9 mouse cellular contexts compared by ENCODE assay signal in the genomic region with DNA sequence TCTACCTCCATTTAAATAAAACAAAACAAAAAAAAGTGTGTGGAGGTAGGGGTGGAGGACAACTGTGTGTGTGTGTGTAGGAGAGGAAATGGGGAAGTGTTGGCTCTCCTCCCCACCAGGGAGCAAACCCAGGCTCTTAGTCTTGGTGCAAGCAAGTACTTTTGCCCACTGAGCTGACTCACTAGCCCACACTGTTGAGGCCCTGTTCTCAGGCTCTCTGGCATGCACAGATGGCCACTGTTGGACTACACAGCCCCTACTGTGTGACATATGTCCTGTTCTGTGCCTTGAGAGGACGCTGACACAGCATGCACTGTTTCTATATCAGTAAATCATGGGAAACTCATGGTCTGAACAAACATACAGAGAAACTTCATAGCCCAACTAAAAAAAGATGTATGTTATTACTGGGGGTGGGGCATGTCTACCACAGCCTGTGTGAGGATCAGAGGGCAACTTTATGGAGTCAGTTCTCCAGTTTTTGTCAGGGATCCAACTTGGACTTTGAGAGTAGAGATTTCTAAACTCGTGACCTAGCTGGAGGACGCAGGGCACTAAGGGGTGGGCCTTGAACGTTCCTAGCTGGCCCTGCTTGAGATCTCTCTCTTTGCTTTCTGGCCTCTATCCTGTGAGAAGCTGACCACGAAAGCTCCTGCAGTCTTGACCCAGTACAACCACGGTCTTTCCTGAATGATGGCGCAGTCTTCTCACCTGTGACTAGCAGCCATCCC. TPM values are rescaled to one million over a fixed set of nuclear protein-coding genes. Genes with fewer than 3 reads are reported as not detected.
DNase-seq lines count a peak whose midpoint lies in the region; ATAC-seq lines count a peak whose summit lies in the region.
"Had no signal": no experiment of that assay in that cellular context is flagged by ENCODE, and none has a peak within 500 bp of the region (broad histone marks: within the 10 kb centered on the region; RNA-seq: fewer than 3 reads in every experiment).

No protein-coding gene starts in this region.

- 72% methylated on average over 7 of the region's 7 CpGs for WGBS in limb, embryonic 15.5 days
- WGBS in limb, embryonic 10.5 days = 92% methylated on average over 7 of the region's 7 CpGs
- WGBS in intestine, embryonic 14.5 days = 83% methylated on average over 7 of the region's 7 CpGs
- 69% methylated on average over 7 of the region's 7 CpGs for WGBS in macrophage (ENCODE audit: missing documents)

- no peak for DNase-seq in limb, embryonic 10.5 days (ENCODE audit: low spot score)
- DNase-seq in cerebellum, adult 18-20 months = peak; percentile 81
- DNase-seq in intestine, embryonic 14.5 days (ENCODE audit: low spot score) = no peak
- no peak for DNase-seq in embryo, embryonic 9.5 days (ENCODE audit: extremely low spot score)
- no peak for DNase-seq in gastrocnemius, adult 18-20 months (ENCODE audit: low spot score)
- DNase-seq: thymus, postnatal 4 days had no signal

- H3K27ac ChIP-seq in limb, embryonic 15.5 days = peak overlapping the region; percentile 43; the same call in 1 of the 2 replicates
- H3K27ac ChIP-seq in limb, embryonic 10.5 days = no peak overlapping the region
- 0 out of 2 replicates have a peak overlapping the region, but pooled peaks have one; percentile 18 for H3K27ac ChIP-seq in intestine, embryonic 14.5 days (ENCODE audit: low read depth)
- peak overlapping the region; percentile 1; the same call in 1 of the 2 replicates for H3K27ac ChIP-seq in macrophage
- H3K27ac ChIP-seq: neural tube, embryonic 12.5 days had no signal

- H3K4me3 ChIP-seq in limb, embryonic 15.5 days = no peak overlapping the region
- no peak overlapping the region for H3K4me3 ChIP-seq in limb, embryonic 10.5 days
- H3K4me3 ChIP-seq in intestine, embryonic 14.5 days (ENCODE audit: low read depth, low read length) = no peak overlapping the region
- H3K4me3 ChIP-seq in macrophage (ENCODE audit: inconsistent target) = no peak overlapping the region
- H3K4me3 ChIP-seq: neural tube, embryonic 12.5 days had no signal

- no peak overlapping the region for H3K4me2 ChIP-seq in limb, embryonic 15.5 days
- no peak overlapping the region for H3K4me2 ChIP-seq in intestine, embryonic 14.5 days (ENCODE audit: low read length)
- H3K4me2 ChIP-seq: neural tube, embryonic 12.5 days had no signal

- H3K9me3 ChIP-seq in limb, embryonic 15.5 days = no peaks in the 10 kb centered on the region
- no peaks in the 10 kb centered on the region for H3K9me3 ChIP-seq in limb, embryonic 10.5 days (replicated peaks)
- H3K9me3 ChIP-seq in intestine, embryonic 14.5 days (ENCODE audit: control insufficient read depth, low read length) = no peaks in the 10 kb centered on the region
- H3K9me3 ChIP-seq: neural tube, embryonic 12.5 days had no signal

- ATAC-seq in limb, embryonic 15.5 days (ENCODE audit: insufficient number of reproducible peaks, low FRiP score, low TSS enrichment, low read depth) = no peak
- no peak for ATAC-seq in intestine, embryonic 14.5 days (replicated peaks; ENCODE audit: low FRiP score, low TSS enrichment, low read depth)

- peaks cover 85% of the 10 kb centered on the region for H3K36me3 ChIP-seq in limb, embryonic 15.5 days
- peaks cover 85% of the 10 kb centered on the region for H3K36me3 ChIP-seq in limb, embryonic 10.5 days
- peaks cover 74% of the 10 kb centered on the region for H3K36me3 ChIP-seq in intestine, embryonic 14.5 days (ENCODE audit: control insufficient read depth, insufficient read depth, low read length)
- peaks cover 34% of the 10 kb centered on the region for H3K36me3 ChIP-seq in macrophage (ENCODE audit: inconsistent target)

- H3K79me2 ChIP-seq in macrophage (ENCODE audit: inconsistent target) = no peaks in the 10 kb centered on the region

- H3K27me3 ChIP-seq in limb, embryonic 15.5 days = no peaks in the 10 kb centered on the region
- H3K27me3 ChIP-seq in limb, embryonic 10.5 days (ENCODE audit: low read depth, poor library complexity, severe bottlenecking) = no peaks in the 10 kb centered on the region
- H3K27me3 ChIP-seq in intestine, embryonic 14.5 days (replicated peaks; ENCODE audit: control insufficient read depth, insufficient read depth, low read length) = no peaks in the 10 kb centered on the region
- H3K27me3 ChIP-seq: neural tube, embryonic 12.5 days had no signal

- peaks cover 12% of the 10 kb centered on the region; the same call in 1 of the 2 replicates for H3K4me1 ChIP-seq in limb, embryonic 15.5 days
- no peaks in the 10 kb centered on the region for H3K4me1 ChIP-seq in limb, embryonic 10.5 days
- H3K4me1 ChIP-seq in intestine, embryonic 14.5 days (replicated peaks; ENCODE audit: control insufficient read depth, insufficient read depth, low read length) = no peaks in the 10 kb centered on the region
- H3K4me1 ChIP-seq: neural tube, embryonic 12.5 days had no signal

- H3K9ac ChIP-seq in limb, embryonic 15.5 days = no peak overlapping the region
- no peak overlapping the region for H3K9ac ChIP-seq in intestine, embryonic 14.5 days (ENCODE audit: low read length)
- H3K9ac ChIP-seq: neural tube, embryonic 12.5 days had no signal

RNA-seq across cellular contexts. Expression of a gene that starts 10.9 kb away (rescaled TPM):
- 19.1 and 40.8 TPM in 2 replicates for polyA plus RNA-seq in limb, embryonic 15.5 days (2015; fragmentation: Nextera tagmentation; extraction: Ambion mirVana)
- polyA plus RNA-seq in limb, embryonic 10.5 days (2016; fragmentation: Nextera tagmentation; extraction: Ambion mirVana) = 13.7 and 13.8 TPM in 2 replicates
- polyA plus RNA-seq in intestine, embryonic 14.5 days (2014; fragmentation: Nextera tagmentation; extraction: Ambion mirVana) = 24.1 and 26.0 TPM in 2 replicates
- 1 to 10 TPM in 1 of 26 experiments, under 1 TPM in 3, not detected in 22; 0.15 to 2.2 (median 0.19) TPM for total RNA-seq in macrophage (2018; cell fraction: chromatin; rRNA removed)
- total RNA-seq in macrophage (2018; cell fraction: cytosol; rRNA removed) = under 1 TPM in 5 of 26 experiments, not detected in 21; under 0.01 to 0.06 (median 0.04) TPM
- under 1 TPM in 5 of 26 experiments, not detected in 21; 0.10 to 0.34 (median 0.13) TPM for total RNA-seq in macrophage (2018; cell fraction: nucleus; rRNA removed)
- 0.03 TPM in 1 of 3 replicates, not detected in the others for polyA plus RNA-seq in macrophage (2018)
- under 1 TPM; 0.94 to 0.97 TPM for total RNA-seq in gastrocnemius, adult 18-20 months (2021)

RNA-seq across cellular contexts. Expression of a gene that starts 20.5 kb away (rescaled TPM):
- 0.14 and 0.20 TPM in 2 replicates for polyA plus RNA-seq in limb, embryonic 15.5 days (2015; fragmentation: Nextera tagmentation; extraction: Ambion mirVana)
- polyA plus RNA-seq in limb, embryonic 10.5 days (2016; fragmentation: Nextera tagmentation; extraction: Ambion mirVana) = 0.96 and 0.98 TPM in 2 replicates
- polyA plus RNA-seq in intestine, embryonic 14.5 days (2014; fragmentation: Nextera tagmentation; extraction: Ambion mirVana) = 0.51 and 0.62 TPM in 2 replicates
- total RNA-seq in macrophage (2018; cell fraction: chromatin; rRNA removed) = under 1 TPM in 4 of 26 experiments, not detected in 22; 0.10 to 0.16 (median 0.14) TPM
- total RNA-seq in macrophage (2018; cell fraction: cytosol; rRNA removed) = under 1 TPM in 1 of 26 experiments, not detected in 25; 0.03 TPM
- not detected for total RNA-seq in macrophage (2018; cell fraction: nucleus; rRNA removed)
- not detected in 3 replicates for polyA plus RNA-seq in macrophage (2018)
- total RNA-seq in gastrocnemius, adult 18-20 months (2021) = not detected

RNA-seq across cellular contexts. Expression of a gene that starts 24.3 kb away (rescaled TPM):
- polyA plus RNA-seq in limb, embryonic 15.5 days (2015; fragmentation: Nextera tagmentation; extraction: Ambion mirVana) = 101 and 115 TPM in 2 replicates
- polyA plus RNA-seq in limb, embryonic 10.5 days (2016; fragmentation: Nextera tagmentation; extraction: Ambion mirVana) = 149 and 158 TPM in 2 replicates
- 101 and 103 TPM in 2 replicates for polyA plus RNA-seq in intestine, embryonic 14.5 days (2014; fragmentation: Nextera tagmentation; extraction: Ambion mirVana)
- 100 to 1,000 TPM in 15 of 26 experiments, 10 to 100 TPM in 11; 35.3 to 266 (median 122) TPM for total RNA-seq in macrophage (2018; cell fraction: chromatin; rRNA removed)
- total RNA-seq in macrophage (2018; cell fraction: cytosol; rRNA removed) = 10 to 100 TPM; 33.7 to 89.8 (median 52.9) TPM
- total RNA-seq in macrophage (2018; cell fraction: nucleus; rRNA removed) = 100 to 1,000 TPM in 14 of 26 experiments, 10 to 100 TPM in 12; 35.5 to 203 (median 107) TPM
- polyA plus RNA-seq in macrophage (2018) = 49.0 to 68.9 TPM (median 61.2 TPM) in 3 replicates
- total RNA-seq in gastrocnemius, adult 18-20 months (2021) = 10 to 100 TPM; 62.4 to 63.0 TPM

RNA-seq across cellular contexts. Expression of a gene that starts 43.9 kb away (rescaled TPM):
- 0.33 and 0.50 TPM in 2 replicates for polyA plus RNA-seq in limb, embryonic 15.5 days (2015; fragmentation: Nextera tagmentation; extraction: Ambion mirVana)
- polyA plus RNA-seq in limb, embryonic 10.5 days (2016; fragmentation: Nextera tagmentation; extraction: Ambion mirVana) = 0.79 and 1.5 TPM in 2 replicates
- 3.7 and 4.1 TPM in 2 replicates for polyA plus RNA-seq in intestine, embryonic 14.5 days (2014; fragmentation: Nextera tagmentation; extraction: Ambion mirVana)
- not detected for total RNA-seq in macrophage (2018; cell fraction: chromatin; rRNA removed)
- total RNA-seq in macrophage (2018; cell fraction: cytosol; rRNA removed) = not detected
- total RNA-seq in macrophage (2018; cell fraction: nucleus; rRNA removed) = not detected
- polyA plus RNA-seq in macrophage (2018) = not detected in 3 replicates
- total RNA-seq in gastrocnemius, adult 18-20 months (2021) = not detected

RNA-seq across cellular contexts. Expression of a gene that starts 58.8 kb away (rescaled TPM):
- polyA plus RNA-seq in limb, embryonic 15.5 days (2015; fragmentation: Nextera tagmentation; extraction: Ambion mirVana) = 29.0 and 33.4 TPM in 2 replicates
- 5.9 and 7.4 TPM in 2 replicates for polyA plus RNA-seq in limb, embryonic 10.5 days (2016; fragmentation: Nextera tagmentation; extraction: Ambion mirVana)
- 55.8 and 58.2 TPM in 2 replicates for polyA plus RNA-seq in intestine, embryonic 14.5 days (2014; fragmentation: Nextera tagmentation; extraction: Ambion mirVana)
- total RNA-seq in macrophage (2018; cell fraction: chromatin; rRNA removed) = 1 to 10 TPM in 3 of 26 experiments, under 1 TPM in 8, not detected in 15; 0.18 to 2.7 (median 0.46) TPM
- under 1 TPM in 13 of 26 experiments, not detected in 13; 0.03 to 0.62 (median 0.14) TPM for total RNA-seq in macrophage (2018; cell fraction: cytosol; rRNA removed)
- 1 to 10 TPM in 1 of 26 experiments, under 1 TPM in 11, not detected in 14; 0.06 to 1.5 (median 0.31) TPM for total RNA-seq in macrophage (2018; cell fraction: nucleus; rRNA removed)
- polyA plus RNA-seq in macrophage (2018) = not detected in 3 replicates
- total RNA-seq in gastrocnemius, adult 18-20 months (2021) = 1 to 10 TPM in 1 of 2 experiments, under 1 TPM in 1; 0.64 to 1.6 TPM

Comparison
In these comparisons a context has a peak if more than half of its experiments do, and no peak if none do; other contexts are left out.
1. DNase-seq: peak in cerebellum, adult 18-20 months (2 of 2); none in limb, embryonic 10.5 days (single experiment), intestine, embryonic 14.5 days (single experiment), embryo, embryonic 9.5 days (single experiment) and gastrocnemius, adult 18-20 months (single experiment).
2. RNA of a gene that starts 10.9 kb away (polyA plus RNA-seq): 19.1 to 40.8 TPM in limb, embryonic 15.5 days, 24.1 to 26.0 TPM in intestine, embryonic 14.5 days and 13.7 to 13.8 TPM in limb, embryonic 10.5 days; 0.03 TPM in macrophage; every median in the first group is over 10 times any median in the second.